Mouse (Mus musculus) CD4-positive, CD25-positive, alpha-beta regulatory T cell, adult 4 months (primary cell): ENCODE measurements around the gene Magi2. TPM values are rescaled to one million over a fixed set of nuclear protein-coding genes. Genes with fewer than 3 reads are reported as not detected.

ENCODE experiments used
- ATAC-seq: one replicate; pipeline ENCODE4 v1.8.0; 2017
- polyA plus RNA-seq, 2 experiments: library from polyadenylated mRNA; unstranded; fragments of 100-300 nt; shearing (Covaris generic); gene quantifications; one replicate each; pipeline ENCODE4 v1.2.1; 2017

The Magi2 gene
- polyA plus RNA-seq, 2 experiments from 2014 or later = 0.12 to 0.38 TPM

DNA sequence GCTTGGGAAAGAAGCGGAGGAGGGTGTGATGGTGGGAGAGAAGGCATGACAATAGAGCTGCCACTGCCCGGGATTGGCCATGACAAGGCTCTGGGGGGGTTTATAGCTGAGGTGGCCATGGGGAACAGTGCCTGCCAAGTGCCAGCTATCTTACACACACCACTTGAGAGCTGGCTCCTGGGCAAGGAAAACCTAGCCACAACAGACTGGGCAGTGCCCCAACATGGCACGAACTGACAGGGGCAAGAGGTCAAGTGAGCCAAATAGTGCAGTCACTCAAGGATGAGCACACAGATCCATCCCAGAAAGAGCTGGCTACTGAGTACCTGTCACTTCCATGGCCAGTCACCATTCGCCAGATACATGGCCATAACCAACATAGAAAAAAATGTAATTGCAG is 1179.8 kb downstream of the Magi2 start:
- ATAC-seq = no peak

GRCm38 (mm10) chr5:20415320-20415719 is 1188.5 kb downstream of the Magi2 start:
- ATAC-seq = no peak

- ATAC-seq = no peak
Measured at GRCm38 (mm10) chr5:20417348-20417747, 1190.5 kb downstream of the Magi2 start.

- ATAC-seq = no peak
Measured at GRCm38 (mm10) chr5:20432148-20432813, 1205.4 kb downstream of the Magi2 start.

DNA sequence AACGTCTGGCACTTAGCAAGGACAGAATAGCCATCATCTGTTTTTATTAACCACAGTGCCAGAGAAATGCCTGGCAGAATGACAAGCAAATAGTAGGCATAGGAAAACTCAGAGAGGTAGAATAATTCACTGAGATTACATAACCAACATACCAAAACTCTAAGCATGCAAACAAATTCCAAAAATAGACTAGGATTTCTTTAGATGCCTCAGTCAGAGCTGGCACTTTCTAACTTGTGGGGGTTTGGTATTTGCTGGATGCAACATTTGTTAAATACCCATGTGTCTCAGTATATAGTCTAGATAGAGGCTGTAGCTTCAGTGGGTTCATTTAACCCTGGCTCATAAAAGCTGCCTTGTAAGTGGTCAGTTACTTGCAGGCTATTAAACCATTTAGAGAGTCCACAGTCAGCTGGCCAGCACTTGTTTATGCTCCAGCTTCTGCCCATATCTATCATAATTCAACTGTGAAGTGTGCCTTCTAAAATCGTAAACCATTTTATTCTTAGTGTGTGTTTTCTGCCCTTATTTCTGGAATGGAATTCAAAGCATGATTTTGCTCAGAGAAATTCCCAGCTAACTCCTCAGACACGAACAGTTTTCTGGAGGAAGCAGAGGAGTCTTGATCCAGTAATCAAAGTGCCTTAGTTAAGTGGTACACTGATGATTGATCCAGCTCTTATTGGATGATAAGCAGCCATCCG is 1219.8 kb downstream of the Magi2 start:
- ATAC-seq = no peak

DNA sequence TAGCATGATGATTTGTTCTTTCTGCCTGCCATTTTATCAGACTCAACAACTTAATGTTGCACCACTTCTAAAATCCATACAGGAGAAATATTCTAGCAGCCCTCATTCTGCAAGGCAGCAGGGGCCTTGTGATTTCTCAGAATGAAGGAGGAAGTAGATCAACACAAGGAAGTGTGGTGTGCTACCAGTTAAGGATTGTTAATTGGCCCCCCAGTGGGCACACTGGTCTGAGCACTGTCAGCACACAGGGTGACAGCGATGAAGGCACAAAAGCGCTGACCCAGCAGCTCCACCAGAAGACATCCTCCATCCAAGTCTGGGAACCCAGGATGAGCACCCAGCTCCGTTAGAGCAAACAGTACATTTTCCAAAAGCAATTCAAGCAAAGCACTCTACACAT is 1229.3 kb downstream of the Magi2 start:
- no peak for ATAC-seq

DNA sequence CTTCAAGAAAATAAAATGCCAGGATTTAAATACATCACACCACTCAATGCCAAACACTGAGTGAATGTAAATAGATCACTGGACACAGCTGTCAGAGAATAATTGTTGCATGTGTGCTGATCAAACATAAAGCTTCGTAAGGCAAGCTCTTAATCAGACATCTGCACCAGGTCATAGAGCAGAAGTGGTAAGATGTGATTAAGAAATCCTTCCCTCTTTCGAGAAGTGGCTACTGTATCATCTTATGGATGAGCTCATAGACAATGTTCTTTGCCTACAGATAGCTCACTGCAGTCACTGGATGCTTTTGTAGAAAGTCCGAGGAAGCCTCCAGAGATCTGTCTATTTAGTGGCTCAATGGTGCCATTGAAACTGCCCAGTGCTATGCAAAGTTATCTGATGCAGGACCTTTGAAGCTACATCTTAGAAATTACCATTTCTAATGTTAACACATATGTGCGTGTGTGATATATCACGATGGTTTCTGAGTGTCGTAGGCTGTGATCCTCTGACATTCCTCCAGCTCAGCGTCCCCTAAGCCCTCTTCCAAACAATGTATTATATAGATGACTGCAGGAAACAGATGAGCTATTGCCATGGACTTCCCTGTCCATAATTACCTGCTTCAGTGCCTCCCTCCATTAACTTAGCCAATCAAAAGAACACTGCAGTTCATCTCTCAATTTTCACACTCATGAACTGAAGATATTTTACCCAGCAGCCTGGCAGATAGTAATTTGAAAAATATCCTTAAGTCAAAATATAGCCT is 1231.1 kb downstream of the Magi2 start:
- no peak for ATAC-seq

DNA sequence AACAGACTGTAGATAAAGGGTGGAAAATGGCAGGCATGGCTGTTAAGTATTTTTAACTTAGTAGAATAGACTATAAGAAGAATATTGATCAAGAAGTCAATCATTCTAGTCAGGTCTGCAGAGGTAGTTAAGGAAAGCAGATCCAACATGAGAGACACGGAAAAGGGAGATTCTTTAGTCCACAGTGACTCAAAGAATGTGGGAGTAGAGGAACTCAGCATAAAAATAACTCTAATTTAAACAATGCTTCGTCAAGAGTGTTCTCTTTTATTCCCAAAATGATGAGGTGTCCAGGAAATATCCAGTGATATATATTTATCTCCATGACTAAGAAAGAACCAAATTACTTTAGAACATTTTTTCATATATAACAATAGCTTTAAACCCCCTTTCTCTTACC is 1234.9 kb downstream of the Magi2 start:
- no peak for ATAC-seq

DNA sequence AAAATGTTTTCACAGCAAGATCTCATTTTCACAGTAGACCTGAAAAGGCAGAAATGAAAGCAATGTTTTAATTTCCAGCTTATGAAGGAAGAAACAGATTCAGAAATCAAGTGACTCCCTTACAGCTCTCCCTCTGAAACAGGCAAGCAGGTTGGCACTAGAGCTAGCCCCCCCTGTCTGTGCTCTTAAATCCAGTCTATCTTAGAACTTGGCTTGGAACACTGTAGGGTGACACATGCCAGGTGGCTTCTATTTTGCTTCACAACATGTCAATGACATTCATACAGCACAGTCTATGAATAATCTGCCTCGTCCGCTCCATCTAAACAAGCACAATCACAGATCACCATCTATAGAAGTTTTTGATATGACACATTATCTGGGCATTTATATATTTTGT is 1235.5 kb downstream of the Magi2 start:
- no peak for ATAC-seq

GRCm38 (mm10) chr5:20469721-20470120 is 1242.9 kb downstream of the Magi2 start:
- no peak for ATAC-seq

DNA sequence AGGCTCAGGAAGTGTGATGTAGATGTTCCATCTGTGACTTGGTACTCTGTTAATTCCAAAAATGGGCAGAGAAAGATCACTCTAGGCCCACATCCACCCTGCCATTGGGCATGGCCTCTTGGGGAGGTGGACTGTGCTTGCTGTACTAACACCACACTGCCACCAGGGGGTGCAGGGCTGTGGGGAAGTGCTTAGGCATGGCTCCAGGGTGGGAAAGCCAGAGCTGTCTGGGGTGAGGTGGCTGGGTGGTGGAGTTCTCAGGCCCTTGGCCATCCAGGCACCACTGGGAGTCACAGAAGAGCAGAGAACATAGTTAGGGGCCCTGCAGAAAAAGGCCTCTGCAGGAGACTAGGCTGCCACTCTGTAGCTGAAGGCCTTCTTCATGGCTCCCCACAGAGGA is 1243.6 kb downstream of the Magi2 start:
- peak; percentile 82 for ATAC-seq

- no peak for ATAC-seq
Measured at GRCm38 (mm10) chr5:20484505-20484904, 1257.7 kb downstream of the Magi2 start.

- no peak for ATAC-seq
Measured at GRCm38 (mm10) chr5:20491911-20492310, 1265.1 kb downstream of the Magi2 start.

DNA sequence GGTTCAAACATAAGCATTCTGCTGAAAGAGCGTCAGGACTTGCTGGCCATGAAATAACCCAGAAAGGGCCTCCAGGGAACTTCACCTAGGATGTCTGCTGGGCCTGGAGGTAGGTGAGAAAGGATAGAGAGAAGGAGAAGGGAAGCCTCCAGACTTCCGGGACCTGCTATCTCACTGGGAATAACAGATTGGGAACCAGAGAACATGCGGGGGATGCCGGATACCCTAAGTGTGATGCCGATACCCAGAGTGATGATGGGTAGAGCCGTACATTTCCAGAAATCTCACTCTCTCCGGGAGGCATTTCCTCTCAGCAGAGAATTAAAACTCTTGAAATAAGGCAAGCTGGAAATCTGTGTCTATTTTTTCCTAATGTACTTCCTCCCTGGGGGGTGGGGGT is 1265.8 kb downstream of the Magi2 start:
- ATAC-seq = no peak

DNA sequence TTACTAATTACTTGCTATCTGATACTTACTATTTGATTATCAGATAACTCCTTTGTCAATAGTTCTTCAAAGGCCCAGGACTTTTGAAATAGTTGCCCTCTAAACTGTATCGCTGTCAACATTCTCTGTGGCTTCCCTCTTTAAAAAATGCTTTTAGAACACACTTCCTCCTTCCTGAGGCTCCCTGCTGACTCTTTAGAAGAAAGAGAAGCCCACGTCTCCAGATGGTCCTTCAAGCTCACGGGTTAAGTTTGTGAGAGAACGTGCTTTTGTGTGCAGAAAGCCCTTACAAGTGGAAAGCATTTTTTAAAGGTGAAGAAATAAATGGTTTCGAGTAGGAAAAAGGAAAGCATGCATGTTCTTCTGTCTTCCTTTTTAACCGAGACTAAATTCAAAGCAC is 1267.2 kb downstream of the Magi2 start:
- ATAC-seq = no peak

- ATAC-seq = no peak
Measured at GRCm38 (mm10) chr5:20496924-20497323, 1270.1 kb downstream of the Magi2 start.

GRCm38 (mm10) chr5:20499031-20499600 is 1272.3 kb downstream of the Magi2 start:
- ATAC-seq = no peak

DNA sequence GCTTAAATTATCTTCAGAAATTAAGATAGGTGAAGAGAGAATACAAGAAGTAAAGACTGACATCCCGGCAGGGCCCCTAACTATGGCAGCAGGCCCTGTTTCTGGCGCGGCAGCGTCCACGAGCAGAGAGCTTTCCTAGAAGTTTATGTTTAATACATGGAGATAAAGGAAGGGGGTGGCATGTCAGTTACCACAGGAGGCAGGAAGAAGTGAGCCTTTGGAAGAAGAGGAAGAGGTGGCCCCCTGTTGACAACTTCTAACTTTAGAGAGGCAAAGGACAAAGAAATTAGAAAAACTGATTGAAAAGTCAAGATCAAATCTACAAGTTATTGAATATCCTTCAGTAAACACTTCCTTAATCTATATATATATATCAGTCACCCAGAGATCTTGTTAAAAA is 1281.8 kb downstream of the Magi2 start:
- no peak for ATAC-seq

GRCm38 (mm10) chr5:20509606-20510005 is 1282.8 kb downstream of the Magi2 start:
- ATAC-seq = no peak

DNA sequence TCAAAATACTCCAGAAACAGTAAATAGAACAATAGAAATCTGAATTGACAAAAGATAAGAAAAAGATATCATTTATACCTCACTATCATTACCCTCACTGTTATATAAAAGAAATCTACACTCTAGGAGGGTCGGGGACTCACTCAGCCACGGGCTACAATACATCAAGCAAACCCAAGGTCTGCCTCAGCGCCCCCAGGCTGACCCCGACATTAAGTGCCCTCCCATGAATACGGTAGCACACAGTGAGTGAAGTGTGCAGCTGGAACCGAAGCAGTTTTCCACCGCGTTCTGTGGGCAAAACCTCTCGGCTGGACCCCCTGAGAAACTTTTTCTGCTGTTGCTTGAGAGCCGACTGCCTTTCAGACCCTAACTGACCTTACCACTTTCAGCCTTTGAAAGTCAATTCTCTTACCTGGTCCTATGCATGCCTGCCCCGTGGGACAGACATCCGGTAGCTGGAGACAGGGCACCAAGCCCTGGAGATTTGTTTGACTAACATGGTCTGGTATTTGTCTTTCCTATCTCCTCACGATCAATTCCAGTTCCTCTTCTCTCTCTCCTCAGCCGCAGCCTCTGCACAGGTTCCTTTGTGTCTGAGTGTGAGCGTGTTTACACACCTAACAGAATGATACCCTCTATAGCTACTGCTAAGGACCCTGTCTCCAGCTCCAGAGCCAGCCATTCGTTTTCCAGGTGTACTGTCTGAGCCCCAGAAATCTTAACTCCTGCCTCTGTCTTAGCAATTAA is 1285.7 kb downstream of the Magi2 start:
- ATAC-seq = no peak

- ATAC-seq = no peak
Measured at GRCm38 (mm10) chr5:20521639-20522038, 1294.8 kb downstream of the Magi2 start.

GRCm38 (mm10) chr5:20522047-20522446 is 1295.2 kb downstream of the Magi2 start:
- ATAC-seq = no peak

- ATAC-seq = no peak
Measured at GRCm38 (mm10) chr5:20523776-20524175, 1296.9 kb downstream of the Magi2 start.
